Mouse (Mus musculus): ENCODE results near the gene Atic. TPM values are rescaled to one million over a fixed set of nuclear protein-coding genes. Genes with fewer than 3 reads are reported as not detected.

Gene Atic
- polyA plus RNA-seq, 1 experiment from 2014 or later, result 75.0 TPM

- 89% methylated on average over 4 of the region's 4 CpGs for WGBS
- peaks cover 96% of the 10 kb centered on the region for H3K36me3 ChIP-seq (replicated peaks)
- H3K27me3 ChIP-seq (ENCODE audit: poor library complexity, severe bottlenecking), result no peaks in the 10 kb centered on the region
- H3K4me1 ChIP-seq, result no peaks in the 10 kb centered on the region
- H3K27ac ChIP-seq, result no peak overlapping the region
- H3K4me3 ChIP-seq, result no peak overlapping the region
- no peaks in the 10 kb centered on the region for H3K9me3 ChIP-seq
- DNase-seq (ENCODE audit: extremely low spot score, low spot score), result no peak
These were observed 13.2 kb downstream of the Atic start for GRCm38 (mm10) chr1:71570116-71570515.

GRCm38 (mm10) chr1:71575987-71576386 lies 19.0 kb downstream of the Atic start:
- no peak overlapping the region for H3K27ac ChIP-seq
- DNase-seq (ENCODE audit: extremely low spot score, low spot score), result no peak
- peaks cover 96% of the 10 kb centered on the region for H3K36me3 ChIP-seq (replicated peaks)
- H3K4me1 ChIP-seq, result no peaks in the 10 kb centered on the region
- no peak overlapping the region for H3K4me3 ChIP-seq
- 91% methylated on average over 7 of the region's 7 CpGs for WGBS
- no peaks in the 10 kb centered on the region for H3K9me3 ChIP-seq
- H3K27me3 ChIP-seq (ENCODE audit: poor library complexity, severe bottlenecking), result no peaks in the 10 kb centered on the region

DNA sequence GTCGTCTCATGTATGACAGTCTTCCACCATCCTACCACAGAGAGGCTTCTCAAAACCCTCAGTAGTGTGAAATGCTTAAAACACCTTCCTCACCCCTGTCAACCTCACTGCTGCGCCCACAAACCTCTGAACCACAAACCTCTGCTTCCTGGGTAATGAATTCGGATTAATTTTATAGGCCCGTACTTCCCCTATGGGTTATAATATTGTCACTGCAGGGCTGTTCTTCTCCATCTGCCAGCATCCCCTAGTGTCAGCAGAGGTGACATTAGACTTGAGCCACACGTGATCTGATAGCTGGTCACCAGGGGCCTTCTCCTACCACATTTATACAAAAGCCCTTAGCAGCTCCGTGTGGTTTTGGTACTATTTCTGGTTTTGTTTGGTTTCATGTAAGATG lies 19.9 kb downstream of the Atic start:
- H3K27ac ChIP-seq, result no peak overlapping the region
- no peaks in the 10 kb centered on the region for H3K9me3 ChIP-seq
- H3K4me3 ChIP-seq, result no peak overlapping the region
- no peaks in the 10 kb centered on the region for H3K27me3 ChIP-seq (ENCODE audit: poor library complexity, severe bottlenecking)
- WGBS, result 90% methylated on average over 6 of the region's 6 CpGs
- H3K36me3 ChIP-seq (replicated peaks), result peaks cover 88% of the 10 kb centered on the region
- no peaks in the 10 kb centered on the region for H3K4me1 ChIP-seq
- no peak for DNase-seq (ENCODE audit: extremely low spot score, low spot score)

DNA sequence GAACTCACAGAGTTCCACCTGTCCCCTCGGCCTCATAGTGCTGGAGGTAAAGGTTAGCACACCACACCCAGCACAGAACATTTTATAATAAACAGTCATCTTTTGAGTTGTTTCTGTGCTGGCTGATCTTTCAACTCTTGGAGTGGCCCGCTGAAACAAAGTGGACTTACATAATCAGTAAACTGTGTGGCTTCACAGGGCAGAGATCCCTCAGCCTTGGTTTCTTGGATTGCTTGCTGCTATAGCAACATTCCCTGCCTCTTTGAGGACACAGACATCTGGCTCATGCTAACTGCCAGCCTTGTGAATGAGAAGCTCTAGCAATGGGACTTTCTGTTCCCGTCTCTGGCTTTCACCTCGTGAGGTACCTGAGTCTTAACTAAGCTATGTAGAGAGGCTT lies 22.6 kb downstream of the Atic start:
- Histone ChIP-seq H3K27me3 (ENCODE audit: poor library complexity, severe bottlenecking) (no peaks in the 10 kb centered on the region), H3K27ac (no peak overlapping the region), H3K4me1 (no peaks in the 10 kb centered on the region), H3K36me3 (replicated peaks) (peaks cover 71% of the 10 kb centered on the region), H3K4me3 (no peak overlapping the region), H3K9me3 (no peaks in the 10 kb centered on the region)
- WGBS, result 91% methylated on average over 4 of the region's 4 CpGs
- no peak for DNase-seq (ENCODE audit: extremely low spot score, low spot score)

DNA sequence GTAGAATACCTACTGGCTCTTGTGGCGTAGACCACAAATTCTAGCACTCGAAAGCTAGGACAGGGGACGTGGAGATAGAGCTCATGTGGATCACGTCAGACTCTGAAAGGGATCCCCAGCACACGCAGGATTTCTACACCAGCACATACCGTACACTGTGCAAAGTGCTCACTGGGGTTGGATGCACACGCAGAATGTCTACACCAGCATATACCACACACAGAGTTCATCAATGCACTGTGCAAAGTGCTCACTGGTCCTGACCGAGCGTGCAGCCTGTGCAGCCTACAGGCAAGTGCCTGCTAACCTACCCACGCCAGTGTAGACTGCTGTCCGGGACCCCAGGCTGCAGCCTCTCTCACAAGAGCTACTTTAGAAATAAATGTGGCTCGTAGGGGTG lies 23.5 kb downstream of the Atic start:
- Histone ChIP-seq H3K4me3 (no peak overlapping the region), H3K9me3 (no peaks in the 10 kb centered on the region), H3K4me1 (no peaks in the 10 kb centered on the region), H3K27me3 (ENCODE audit: poor library complexity, severe bottlenecking) (no peaks in the 10 kb centered on the region), H3K36me3 (replicated peaks) (peaks cover 71% of the 10 kb centered on the region), H3K27ac (no peak overlapping the region)
- no peak for DNase-seq (ENCODE audit: extremely low spot score, low spot score)
- 92% methylated on average over 12 of the region's 12 CpGs for WGBS

- no peaks in the 10 kb centered on the region for H3K4me1 ChIP-seq
- no peak for DNase-seq (ENCODE audit: extremely low spot score, low spot score)
- 96% methylated on average over 8 of the region's 8 CpGs for WGBS
- no peak overlapping the region for H3K27ac ChIP-seq
- H3K36me3 ChIP-seq (replicated peaks), result peaks cover 71% of the 10 kb centered on the region
- H3K9me3 ChIP-seq, result no peaks in the 10 kb centered on the region
- no peaks in the 10 kb centered on the region for H3K27me3 ChIP-seq (ENCODE audit: poor library complexity, severe bottlenecking)
- H3K4me3 ChIP-seq, result no peak overlapping the region
These were observed 26.4 kb downstream of the Atic start for GRCm38 (mm10) chr1:71583302-71583701.

DNA sequence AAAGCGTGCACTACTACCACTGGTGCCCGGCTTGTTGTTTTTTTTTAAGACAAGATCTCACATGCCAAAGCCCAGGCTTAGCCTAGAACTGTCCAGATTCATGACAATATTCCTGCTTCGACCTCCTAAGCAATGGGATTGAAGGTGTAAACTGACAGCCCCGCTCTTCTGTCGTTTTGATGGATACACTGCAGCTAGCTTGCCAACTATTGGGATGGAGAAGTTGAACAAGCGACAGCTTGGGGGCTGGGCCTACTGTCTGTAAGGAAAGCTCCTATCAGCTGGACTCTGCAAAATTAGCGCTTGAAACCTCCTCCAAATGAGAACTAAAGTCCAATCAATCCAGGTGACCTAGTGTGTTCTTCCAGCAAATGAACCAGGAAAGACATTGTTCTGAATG lies 26.9 kb downstream of the Atic start:
- WGBS, result 90% methylated on average over 7 of the region's 7 CpGs
- Histone ChIP-seq H3K4me1 (no peaks in the 10 kb centered on the region), H3K36me3 (replicated peaks) (peaks cover 71% of the 10 kb centered on the region)

DNA sequence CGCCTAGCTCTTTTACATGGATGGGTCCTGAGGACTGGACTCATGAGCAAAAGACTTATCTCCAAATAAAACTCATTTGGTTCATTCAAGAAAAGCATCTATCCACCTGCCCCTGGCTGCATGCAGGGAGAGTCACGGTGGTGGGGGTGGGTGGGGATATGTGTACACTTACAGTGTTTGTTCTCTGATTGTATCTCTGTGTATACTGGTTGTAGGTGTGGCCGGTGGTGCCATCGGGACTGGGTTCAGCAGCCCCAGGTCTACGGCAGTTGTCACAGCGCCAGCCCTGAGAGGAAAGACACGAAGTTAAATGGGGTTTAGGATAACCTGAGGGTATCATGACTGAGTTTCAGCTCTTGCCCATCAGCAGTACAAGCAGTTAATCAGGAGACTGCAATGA lies 29.7 kb downstream of the Atic start:
- no peak for DNase-seq (ENCODE audit: extremely low spot score, low spot score)
- Histone ChIP-seq H3K27me3 (ENCODE audit: poor library complexity, severe bottlenecking) (no peaks in the 10 kb centered on the region), H3K4me3 (no peak overlapping the region), H3K36me3 (replicated peaks) (peaks cover 79% of the 10 kb centered on the region), H3K27ac (no peak overlapping the region), H3K4me1 (no peaks in the 10 kb centered on the region), H3K9me3 (no peaks in the 10 kb centered on the region)
- WGBS, result 92% methylated on average over 7 of the region's 7 CpGs

More for the DNA sequence above, 26.9 kb downstream of the Atic start:
- Histone ChIP-seq H3K27ac (no peak overlapping the region), H3K9me3 (no peaks in the 10 kb centered on the region), H3K27me3 (ENCODE audit: poor library complexity, severe bottlenecking) (no peaks in the 10 kb centered on the region), H3K4me3 (no peak overlapping the region)
- DNase-seq (ENCODE audit: extremely low spot score, low spot score), result no peak

GRCm38 (mm10) chr1:71590038-71590437 lies 33.1 kb downstream of the Atic start:
- Histone ChIP-seq H3K36me3 (replicated peaks) (peaks cover 100% of the 10 kb centered on the region), H3K27me3 (ENCODE audit: poor library complexity, severe bottlenecking) (no peaks in the 10 kb centered on the region), H3K4me3 (no peak overlapping the region), H3K4me1 (no peaks in the 10 kb centered on the region), H3K27ac (no peak overlapping the region), H3K9me3 (no peaks in the 10 kb centered on the region)
- WGBS, result 94% methylated on average over 11 of the region's 11 CpGs
- DNase-seq (ENCODE audit: extremely low spot score, low spot score), result no peak

DNA sequence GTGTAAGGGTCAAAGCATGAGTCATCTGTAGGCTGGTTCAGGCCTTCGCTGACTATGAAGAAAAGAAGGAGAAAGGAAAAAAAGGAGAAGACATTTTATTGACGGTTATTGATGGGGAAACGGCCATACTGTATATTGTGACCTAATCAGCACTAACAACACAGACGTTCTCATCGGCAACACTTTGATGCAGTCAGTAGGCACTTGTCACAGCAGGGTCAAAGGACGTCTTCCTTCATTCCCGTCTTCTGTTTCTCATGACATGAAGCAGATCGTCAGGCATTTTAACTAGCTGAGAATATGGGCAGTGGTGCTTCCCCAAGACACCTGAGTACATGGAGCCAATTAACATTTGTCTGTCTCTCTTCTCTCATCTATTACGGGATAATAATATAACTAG lies 36.2 kb downstream of the Atic start:
- Histone ChIP-seq H3K27me3 (ENCODE audit: poor library complexity, severe bottlenecking) (no peaks in the 10 kb centered on the region), H3K27ac (no peak overlapping the region), H3K4me3 (no peak overlapping the region), H3K36me3 (replicated peaks) (peaks cover 100% of the 10 kb centered on the region), H3K4me1 (no peaks in the 10 kb centered on the region), H3K9me3 (no peaks in the 10 kb centered on the region)
- no peak for DNase-seq (ENCODE audit: extremely low spot score, low spot score)
- WGBS, result 93% methylated on average over 9 of the region's 9 CpGs

DNA sequence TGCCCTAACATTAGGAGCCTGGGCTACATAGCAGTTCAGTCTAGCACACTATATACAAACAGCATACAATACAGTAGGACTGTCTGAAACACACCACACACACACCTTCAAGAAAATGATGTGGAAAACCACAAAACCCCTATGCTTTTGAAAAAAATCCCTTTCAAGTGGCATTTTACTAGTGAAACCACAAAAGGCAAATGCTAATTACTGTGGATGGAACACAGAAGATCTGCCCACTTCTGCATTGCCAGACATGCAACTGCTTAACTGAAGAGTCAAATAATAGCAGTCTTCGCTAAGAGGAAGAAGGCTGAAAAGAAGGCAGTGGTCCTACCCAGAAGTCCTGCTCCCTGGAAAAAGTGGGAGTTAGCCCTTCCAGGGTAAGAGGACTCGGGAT lies 37.3 kb downstream of the Atic start:
- 91% methylated on average over 2 of the region's 2 CpGs for WGBS
- peaks cover 100% of the 10 kb centered on the region for H3K36me3 ChIP-seq (replicated peaks)

DNA sequence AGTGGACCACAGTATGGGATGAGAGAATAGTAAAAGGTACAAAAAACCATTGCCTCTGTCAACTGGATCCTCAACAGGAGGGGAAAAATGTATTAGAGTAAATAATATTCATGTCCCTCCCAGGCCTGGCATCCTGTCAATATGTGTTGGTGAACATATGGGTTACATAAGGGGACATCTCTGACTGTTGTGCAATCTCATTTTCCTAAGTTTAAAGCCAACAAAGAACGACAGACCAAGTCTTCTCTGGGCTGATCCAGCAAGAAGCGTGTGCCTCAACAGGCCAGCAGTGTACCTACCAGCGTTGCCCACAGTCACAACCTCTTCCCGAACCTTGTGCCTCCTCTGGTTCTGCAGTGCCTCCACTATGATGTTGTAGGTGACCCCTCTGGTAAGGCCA lies 38.4 kb downstream of the Atic start:
- DNase-seq (ENCODE audit: extremely low spot score, low spot score), result no peak
- Histone ChIP-seq H3K9me3 (no peaks in the 10 kb centered on the region), H3K27ac (no peak overlapping the region), H3K4me3 (no peak overlapping the region), H3K27me3 (ENCODE audit: poor library complexity, severe bottlenecking) (no peaks in the 10 kb centered on the region), H3K4me1 (no peaks in the 10 kb centered on the region), H3K36me3 (replicated peaks) (peaks cover 100% of the 10 kb centered on the region)
- WGBS, result 91% methylated on average over 4 of the region's 4 CpGs

More for the DNA sequence above, 37.3 kb downstream of the Atic start:
- H3K4me3 ChIP-seq, result no peak overlapping the region
- DNase-seq (ENCODE audit: extremely low spot score, low spot score), result no peak
- H3K4me1 ChIP-seq, result no peaks in the 10 kb centered on the region
- no peak overlapping the region for H3K27ac ChIP-seq
- no peaks in the 10 kb centered on the region for H3K27me3 ChIP-seq (ENCODE audit: poor library complexity, severe bottlenecking)
- no peaks in the 10 kb centered on the region for H3K9me3 ChIP-seq

- H3K9me3 ChIP-seq, result no peaks in the 10 kb centered on the region
- H3K27me3 ChIP-seq (ENCODE audit: poor library complexity, severe bottlenecking), result peaks cover 17% of the 10 kb centered on the region; the same call in 1 of the 2 replicates
- H3K4me3 ChIP-seq, result no peak overlapping the region
- H3K27ac ChIP-seq, result no peak overlapping the region
- DNase-seq (ENCODE audit: extremely low spot score, low spot score), result no peak
- 95% methylated on average over 2 of the region's 2 CpGs for WGBS
- H3K36me3 ChIP-seq (replicated peaks), result peaks cover 100% of the 10 kb centered on the region
- H3K4me1 ChIP-seq, result no peaks in the 10 kb centered on the region
These were observed 48.8 kb downstream of the Atic start for GRCm38 (mm10) chr1:71605751-71606150.

DNA sequence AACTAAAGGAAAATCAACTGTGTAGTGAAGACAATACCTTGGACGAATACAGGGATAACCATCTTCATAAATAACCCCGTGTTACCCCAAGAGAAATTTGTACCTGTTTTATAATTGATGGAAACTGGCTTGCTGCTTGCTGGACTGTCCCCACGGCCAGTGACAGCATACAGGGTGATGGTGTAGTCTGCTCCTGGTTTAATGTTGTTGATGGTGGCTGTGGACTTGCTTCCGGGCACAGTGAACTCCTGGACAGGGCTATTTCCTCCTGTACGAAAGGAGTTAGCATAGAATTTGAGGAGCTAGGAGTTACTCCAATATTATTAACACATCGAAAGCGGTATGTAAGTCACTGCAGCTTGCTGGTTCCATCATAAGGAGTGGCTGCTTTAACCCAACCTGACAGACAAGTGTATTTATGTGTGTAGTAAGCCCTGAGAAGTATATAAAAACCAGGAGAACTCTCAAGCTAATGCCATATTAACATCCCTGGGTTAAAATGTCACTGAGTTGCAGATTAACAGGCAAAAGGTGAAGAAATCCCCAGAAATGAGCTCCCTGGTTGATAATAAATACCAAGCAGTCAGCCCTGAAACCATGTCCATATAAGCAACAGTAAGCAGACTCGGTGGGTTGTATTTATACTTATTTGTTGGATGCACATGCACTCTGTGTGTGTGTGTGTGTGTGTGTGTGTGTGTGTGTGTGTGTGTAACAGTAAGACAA lies 49.8 kb downstream of the Atic start:
- peaks cover 100% of the 10 kb centered on the region for H3K36me3 ChIP-seq (replicated peaks)
- no peak for DNase-seq (ENCODE audit: extremely low spot score, low spot score)
- no peaks in the 10 kb centered on the region for H3K9me3 ChIP-seq
- H3K4me1 ChIP-seq, result no peaks in the 10 kb centered on the region
- H3K27ac ChIP-seq, result no peak overlapping the region
- H3K4me3 ChIP-seq, result no peak overlapping the region
- peaks cover 27% of the 10 kb centered on the region for H3K27me3 ChIP-seq (ENCODE audit: poor library complexity, severe bottlenecking)
- WGBS, result 93% methylated on average over 8 of the region's 8 CpGs

Data from forebrain, embryonic 10.5 days (tissue).